Mouse (Mus musculus): Measurements from ENCODE around the gene Slc44a5.
"Not testable (repeated sequence)": the region's sequence is repeated elsewhere in the genome, so short reads cannot be mapped to it uniquely, and the experiment has no call there.

The Slc44a5 gene

DNA sequence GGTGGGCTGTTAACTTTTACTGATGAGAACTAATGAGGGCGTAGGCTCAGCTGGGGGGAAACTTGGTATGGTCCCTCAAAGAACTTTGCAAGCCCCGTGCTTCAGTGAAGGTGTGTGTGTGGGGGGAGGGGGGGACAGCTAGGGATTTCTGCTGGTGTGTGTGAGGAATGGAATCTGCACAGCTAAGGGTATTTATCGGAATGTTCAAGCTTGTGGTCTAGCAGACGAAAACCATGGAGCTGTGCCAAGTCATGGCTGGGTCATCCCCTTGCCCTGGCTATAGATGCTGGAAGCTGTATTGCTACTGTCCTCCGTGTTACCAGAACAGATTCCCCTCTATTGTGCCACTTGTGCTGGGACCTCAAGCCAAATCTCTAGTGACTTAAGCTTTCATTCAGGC, 138.0 kb downstream of the Slc44a5 start:
- no peak for DNase-seq

DNA sequence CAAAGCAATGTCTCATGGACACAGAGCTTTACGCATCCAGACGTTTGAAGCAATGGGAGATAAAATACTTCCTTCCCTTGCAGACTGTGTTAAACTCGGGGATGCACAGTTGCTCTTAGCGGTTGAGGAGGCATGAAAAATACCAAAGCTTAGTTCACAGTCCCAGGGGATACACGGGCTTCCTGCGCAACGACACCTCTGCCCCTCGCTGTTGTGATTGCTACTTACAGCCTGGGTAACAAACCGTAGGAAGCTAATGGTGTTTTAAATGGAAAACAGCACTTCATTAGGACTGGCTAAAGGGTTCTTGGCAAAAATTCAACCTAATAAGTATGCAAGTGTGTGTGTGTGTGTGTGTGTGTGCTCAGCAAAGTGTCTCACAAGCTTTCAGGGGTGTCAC, 141.8 kb downstream of the Slc44a5 start:
- DNase-seq = no peak

DNA sequence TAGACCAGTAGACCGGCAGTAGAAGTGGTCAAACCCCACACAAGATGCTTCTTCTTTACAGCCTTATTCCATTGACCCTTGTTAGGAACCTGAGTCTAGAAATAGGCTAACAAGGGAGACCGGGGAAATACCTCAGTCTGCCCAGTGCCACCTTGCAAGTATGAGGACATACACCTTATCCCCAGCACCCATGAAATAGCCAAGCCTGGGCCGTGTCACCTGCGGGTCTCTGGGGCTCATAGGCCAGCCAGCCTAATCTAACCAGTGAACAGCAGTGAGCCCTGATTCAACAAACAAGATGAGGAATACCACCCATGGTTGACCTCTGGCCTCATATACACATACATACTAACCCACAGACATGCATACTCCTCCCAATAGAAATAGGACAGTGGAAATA, 142.2 kb downstream of the Slc44a5 start:
- DNase-seq = no peak

DNA sequence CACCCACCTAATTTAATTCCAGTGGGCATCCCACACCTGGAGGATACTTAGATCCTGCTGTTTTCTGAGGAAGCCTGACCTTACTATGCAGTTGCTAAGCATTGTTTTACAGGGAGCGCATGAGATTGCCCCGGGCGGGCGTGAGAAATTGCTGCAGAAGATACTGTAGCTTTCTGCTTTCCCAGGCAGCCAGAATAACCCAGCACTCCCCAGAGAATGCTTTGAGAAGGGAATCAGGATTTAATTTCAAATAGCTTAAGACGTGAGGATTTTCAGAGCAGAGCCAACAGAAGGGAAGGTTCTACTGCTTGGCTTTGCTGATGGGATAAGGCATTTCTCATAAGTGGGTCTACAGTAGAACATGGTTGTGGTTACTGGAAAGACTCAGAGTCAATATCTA, 142.8 kb downstream of the Slc44a5 start:
- DNase-seq = no peak

DNA sequence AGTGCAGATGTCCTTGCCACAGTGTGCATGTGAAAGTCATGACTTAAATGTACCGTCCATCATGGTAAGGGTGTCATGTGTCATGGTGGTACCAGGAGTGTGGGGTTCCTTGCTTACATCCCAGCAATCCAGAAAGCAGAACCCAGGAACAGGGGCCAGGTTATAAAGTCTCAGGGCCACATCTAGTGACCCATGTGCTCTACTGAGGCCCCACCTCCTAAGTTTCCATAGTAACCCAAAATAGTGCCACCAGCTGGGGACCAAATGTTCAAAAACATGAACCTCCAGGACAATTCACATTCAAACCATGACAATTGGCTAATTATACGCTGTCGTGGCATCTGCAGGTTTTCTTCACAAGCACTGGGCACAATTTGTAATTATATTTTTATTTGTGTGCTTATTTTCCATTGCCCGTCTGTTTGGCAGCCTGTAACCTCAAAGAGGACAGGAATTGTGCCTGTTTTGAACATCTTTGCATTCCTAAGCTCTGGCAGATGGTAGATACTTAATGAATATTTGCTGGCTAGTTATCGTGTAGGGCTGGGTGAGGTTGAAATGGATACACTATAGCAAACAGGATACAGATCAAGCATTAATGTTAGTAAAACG, 145.9 kb downstream of the Slc44a5 start:
- no peak for DNase-seq

DNA sequence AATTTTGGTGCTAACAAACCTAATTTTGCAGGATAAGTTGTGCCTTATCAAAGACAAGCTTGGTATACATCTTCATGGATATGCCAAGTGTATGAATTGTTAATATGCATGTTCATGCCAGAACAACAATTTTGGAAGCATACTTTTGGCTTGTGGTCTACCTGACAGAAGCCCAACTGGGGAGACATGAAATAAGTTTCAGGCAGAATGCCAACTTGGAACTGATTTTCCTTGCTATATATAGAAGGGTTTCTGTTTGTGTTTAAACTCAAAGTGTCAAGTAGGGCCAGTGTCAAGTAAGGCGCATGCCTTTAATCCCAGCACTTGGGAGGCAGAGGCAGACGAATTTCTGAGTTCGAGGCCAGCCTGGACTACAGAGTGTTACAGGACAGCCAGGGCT, 149.3 kb downstream of the Slc44a5 start:
- DNase-seq = no peak

DNA sequence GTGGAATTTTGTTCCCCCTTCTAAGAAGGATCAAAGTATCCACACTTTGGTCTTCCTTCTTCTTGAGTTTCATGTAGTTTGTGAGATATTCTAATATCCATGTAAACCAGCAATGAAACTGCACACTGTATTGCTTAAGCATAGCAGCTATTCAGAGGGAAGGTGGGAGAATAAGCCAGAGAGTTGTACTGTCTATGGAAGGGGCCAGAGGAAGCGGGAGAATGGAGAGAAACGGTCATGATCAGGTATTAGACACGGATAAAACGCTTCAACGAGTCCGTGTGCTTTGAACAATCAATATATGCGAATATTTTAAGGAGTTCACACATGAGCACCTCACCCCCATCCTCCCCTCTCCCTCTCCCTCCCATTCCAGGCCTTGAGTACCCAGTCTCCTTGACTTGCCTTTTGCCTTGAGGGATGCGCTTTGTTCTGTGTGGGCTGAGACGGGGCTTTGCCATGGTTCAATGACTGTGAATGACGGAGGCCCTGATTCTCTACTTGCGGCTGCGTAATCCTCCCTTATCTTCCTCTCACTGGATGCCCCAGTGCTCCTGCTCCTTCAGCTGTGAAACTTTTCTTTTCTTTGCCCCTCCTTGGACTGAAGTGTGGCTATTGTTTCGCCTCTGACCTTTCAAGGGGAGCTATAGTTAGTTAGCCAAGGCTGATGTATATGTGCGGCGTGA, 151.8 kb downstream of the Slc44a5 start:
- DNase-seq = no peak

DNA sequence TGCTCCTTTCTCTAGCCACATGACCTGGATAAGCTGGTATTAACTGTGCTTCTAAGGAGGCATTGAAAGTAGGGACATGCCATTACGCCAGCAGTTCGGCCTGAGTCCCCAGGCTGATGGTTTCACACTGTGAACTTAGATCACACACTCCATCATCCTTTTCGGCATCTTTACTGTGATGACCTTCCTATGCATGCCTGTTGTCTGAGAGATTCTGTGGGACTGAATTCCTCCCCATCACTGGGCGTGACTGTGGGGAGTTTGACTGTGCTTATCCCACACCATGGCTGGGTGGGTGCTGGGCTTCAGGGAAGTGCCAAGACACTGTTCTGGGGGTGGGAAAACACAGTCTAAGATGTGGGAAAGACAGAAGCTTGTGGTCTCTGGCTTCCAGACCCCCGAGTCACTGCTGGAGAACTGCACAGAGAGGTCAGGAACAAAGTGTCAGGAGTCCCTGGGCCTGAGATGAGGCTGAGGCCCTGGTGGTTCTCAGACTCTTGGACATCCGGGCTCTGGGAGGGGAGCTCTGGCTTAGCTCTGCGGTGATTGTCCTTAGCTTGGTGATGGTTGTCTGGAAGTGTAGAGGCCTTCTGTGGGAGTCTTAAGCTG, 152.6 kb downstream of the Slc44a5 start:
- no peak for DNase-seq

DNA sequence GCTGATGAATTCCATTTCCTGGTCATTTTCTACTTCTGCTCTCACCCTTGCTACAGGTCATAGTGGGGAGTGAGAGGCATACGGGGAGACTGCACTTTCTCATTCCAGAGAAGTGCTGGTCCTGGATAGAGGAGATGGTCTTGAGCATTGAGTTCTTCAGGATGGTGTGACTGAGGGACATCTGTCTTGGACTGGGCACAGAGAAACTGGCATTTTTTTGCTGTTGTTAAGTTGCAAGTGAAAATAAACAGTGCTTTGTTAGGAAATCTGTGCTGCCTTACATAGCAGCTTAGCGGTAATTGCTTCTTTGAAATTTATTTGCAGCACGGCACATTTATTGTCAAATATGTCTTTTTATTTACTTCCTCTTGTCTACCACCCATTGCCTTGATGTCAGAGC, 154.0 kb downstream of the Slc44a5 start:
- no peak for DNase-seq

DNA sequence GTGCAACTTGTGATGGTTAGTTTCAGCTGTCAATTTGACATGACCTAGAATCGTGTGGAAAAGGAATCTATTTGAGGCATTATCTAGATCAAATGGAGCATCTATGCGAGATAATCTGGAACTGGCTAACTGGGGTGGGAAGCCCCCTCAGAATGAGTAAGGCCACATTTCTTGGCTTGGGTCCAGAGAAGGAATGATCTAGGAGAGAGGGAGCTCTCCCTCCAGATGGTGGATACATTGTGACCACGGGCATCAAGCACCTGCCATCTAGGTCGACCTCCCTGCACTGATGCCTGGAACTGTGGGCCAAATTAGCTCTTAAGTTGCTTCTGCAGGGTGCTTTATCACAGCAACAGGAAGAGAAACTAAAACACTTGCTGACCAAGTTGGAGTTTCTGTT, 155.8 kb downstream of the Slc44a5 start:
- DNase-seq = no peak

DNA sequence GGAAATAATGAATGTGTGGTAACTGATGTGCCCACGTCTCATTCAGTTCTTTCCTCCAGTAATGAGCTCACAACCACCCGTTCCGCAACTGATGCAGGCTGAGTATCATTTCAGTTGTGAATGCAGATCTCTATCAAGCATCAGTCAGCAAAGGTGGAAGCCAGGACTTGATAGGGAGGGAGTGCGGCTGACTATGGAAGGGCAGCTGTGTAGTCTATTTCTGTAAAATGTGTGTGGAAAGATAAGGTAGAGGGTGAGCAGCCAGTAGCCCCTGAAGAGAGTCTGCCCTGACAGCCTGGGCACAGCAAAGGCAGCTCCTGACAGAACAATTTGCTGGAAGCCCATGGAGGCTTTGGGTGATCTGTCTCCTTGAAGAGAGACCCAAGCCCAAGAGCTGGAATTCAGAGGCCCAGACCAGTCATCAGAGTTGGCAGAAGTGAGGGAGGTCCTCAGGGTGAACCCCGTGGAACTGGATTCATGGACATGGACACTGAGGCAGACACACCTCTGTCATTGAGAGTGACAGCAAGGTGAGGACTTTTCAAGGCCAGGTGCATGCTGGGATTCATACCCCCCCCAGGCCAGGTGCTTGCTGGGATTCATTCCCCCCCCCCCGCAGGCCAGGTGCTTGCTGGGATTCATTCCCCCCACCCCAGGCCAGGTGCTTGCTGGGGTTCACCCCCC, 157.3 kb downstream of the Slc44a5 start:
- no peak for DNase-seq

DNA sequence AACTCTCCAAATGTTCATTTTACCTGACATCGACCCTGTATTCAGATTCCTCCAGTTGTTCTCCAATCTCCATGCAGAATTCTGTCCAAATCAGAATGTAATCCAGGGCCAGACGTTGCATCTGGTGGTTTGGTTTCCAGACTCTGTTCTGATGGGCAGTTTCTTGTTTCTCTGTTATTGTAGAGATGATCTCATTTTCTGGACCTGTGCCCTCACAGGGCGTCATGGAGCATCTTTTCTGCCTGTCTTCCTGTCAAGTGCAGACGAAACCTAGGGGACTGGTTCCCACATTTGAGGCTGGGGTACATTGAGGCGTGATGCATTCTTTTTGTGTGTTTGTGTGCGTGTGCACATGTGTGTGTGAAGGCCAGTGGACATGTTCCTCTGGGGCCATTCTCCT, 160.8 kb downstream of the Slc44a5 start:
- DNase-seq = peak in 1 of 2 experiments; percentile 23

DNA sequence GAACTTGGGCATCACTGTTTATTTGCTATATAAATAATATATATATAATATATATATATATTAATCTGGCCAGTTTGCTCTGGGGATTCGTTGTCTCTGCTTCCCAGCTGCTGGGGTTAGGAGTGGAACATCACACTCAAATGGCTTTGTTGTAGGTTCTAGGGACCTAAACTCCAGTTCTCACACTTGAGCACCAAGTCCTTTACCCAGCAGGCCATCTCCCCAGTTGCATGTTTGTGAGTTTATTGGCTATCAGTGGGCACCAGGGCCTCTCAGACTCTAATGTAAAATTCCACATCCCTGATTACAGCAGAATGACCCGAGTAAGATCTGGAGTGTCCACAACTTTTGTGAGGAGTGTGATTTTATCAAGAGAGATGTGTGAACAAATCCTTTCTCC, 161.5 kb downstream of the Slc44a5 start:
- DNase-seq = no peak

DNA sequence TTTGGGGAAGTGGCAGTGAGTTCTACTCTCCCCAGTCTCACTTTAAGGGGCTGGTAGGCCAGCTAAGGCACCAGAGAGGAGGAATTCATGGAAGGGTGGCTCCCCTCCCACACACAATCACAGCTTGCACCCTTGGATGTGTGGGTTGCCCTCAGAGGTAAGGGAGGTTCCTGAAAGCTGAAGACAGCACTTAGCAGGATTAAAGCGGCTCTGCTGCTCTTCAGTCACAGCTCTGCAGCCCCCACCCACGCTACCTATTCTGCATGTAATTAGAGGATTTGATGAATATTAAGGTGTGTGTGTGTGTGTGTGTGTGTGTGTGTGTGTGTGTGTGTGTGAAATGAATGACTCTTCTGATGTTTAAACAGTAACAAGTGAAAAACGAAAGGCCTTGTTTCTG, 163.3 kb downstream of the Slc44a5 start:
- DNase-seq = no peak

DNA sequence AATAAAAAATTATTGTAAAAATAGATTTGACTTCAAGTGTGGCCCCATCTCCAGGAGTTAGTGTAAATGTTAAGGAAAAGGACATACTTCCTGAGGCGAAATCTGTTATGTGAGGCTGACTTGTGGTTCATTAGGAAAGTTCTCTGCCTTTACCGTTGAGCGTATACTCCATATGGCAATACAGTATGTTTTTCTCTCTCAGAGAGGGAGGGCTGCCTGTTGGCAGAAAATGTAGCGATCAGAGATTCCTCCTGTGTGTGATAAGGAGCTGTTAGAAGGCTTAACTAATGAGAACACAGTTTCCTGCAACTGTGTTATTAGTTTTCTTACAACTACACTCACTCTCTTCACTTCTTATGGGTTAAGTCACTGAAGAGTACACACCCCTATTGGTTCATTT, 168.1 kb downstream of the Slc44a5 start:
- DNase-seq = no peak

DNA sequence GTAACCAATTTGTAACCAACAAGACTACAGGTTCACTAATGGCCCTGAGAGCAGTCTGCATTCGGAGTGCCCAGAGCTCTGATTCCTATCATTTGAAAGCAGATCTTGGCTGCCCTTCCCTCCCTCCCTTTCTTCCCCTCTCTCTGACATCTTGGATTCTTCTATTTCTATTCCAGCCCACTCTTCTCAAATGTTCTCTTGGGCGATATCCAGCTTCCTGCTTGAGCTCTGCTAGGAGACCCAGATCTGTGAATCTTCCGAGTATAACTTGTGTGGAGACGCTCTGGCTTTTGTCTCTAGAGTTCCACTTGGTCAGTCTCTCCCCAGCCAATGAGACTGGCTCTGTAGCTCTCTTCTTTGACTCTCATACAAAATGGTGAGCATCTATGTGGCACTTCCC, 169.4 kb downstream of the Slc44a5 start:
- no peak for DNase-seq

DNA sequence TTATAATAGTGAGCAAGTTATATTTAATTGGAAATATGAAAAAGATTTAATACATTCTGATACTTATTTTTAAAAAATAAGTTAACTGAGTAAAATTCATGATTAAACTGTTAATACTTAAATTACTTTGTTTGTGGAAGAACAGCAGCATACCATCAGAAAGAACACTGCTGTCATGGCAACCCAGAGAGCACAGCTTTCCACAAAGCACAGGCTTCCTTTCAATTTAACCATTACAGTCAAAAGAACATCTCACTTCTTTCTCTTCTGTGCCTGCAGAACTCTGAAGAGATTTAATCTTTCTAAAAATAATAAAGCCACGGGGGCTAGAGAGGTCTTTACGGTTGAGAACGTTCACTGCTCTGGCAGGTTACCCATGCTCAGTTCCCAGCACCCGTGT, 172.5 kb downstream of the Slc44a5 start:
- DNase-seq = no peak

DNA sequence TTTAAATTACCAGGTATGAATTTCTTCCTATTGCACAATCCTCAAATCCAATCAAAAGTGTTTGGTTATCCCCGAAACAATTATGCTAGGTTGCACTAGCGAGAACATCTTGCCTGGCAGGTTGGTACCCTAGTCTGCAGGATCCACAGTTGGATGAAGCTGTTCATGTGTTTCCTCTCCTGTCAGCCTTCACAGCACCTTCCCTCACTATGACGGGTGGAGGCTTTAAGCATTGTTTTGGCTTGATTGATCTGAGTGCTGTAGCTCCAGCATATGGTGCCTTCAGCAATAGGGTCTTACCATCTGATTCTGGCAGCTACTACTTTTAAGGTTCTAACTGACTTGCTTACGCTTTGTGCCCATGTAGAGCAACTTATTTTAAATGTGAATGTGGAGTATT, 176.5 kb downstream of the Slc44a5 start:
- DNase-seq = no peak

DNA sequence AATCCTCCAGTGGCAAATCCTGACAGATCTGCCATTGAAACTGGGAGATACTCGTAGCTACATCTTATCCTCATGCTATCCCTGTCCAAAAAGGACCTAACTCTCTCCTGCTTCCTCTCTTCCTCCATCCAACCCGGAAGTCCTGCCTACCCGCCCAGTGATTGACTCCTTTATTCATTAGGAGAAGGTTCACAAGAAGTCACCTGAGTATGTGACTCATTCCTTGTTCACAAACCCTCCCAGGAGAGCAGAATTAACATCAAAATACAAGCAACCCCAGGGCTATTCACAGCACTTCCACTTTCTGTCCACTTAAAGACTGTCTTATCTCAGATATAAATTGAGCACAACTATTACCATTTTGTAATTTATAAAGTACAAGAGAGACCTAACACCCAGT, 180.3 kb downstream of the Slc44a5 start:
- not testable (repeated sequence) for DNase-seq

DNA sequence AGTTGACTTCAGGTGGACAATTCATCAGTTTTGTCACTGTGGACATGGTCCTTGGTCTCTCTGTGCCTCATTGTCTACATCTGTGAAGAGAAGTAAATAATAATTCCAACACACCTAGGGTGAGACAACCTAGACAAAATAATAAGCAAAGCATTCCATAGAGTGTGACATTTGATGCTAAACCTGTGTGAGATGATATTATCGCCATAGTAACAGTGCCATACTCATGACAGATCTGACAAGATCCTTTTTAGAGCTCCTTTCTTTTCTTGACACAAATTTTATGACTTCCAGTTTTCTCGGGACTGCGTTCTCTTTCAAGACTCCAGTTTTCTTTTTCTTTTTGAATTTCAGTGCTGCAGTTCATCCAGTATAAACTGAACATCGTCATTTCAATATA, 192.6 kb downstream of the Slc44a5 start:
- DNase-seq = no peak

DNA sequence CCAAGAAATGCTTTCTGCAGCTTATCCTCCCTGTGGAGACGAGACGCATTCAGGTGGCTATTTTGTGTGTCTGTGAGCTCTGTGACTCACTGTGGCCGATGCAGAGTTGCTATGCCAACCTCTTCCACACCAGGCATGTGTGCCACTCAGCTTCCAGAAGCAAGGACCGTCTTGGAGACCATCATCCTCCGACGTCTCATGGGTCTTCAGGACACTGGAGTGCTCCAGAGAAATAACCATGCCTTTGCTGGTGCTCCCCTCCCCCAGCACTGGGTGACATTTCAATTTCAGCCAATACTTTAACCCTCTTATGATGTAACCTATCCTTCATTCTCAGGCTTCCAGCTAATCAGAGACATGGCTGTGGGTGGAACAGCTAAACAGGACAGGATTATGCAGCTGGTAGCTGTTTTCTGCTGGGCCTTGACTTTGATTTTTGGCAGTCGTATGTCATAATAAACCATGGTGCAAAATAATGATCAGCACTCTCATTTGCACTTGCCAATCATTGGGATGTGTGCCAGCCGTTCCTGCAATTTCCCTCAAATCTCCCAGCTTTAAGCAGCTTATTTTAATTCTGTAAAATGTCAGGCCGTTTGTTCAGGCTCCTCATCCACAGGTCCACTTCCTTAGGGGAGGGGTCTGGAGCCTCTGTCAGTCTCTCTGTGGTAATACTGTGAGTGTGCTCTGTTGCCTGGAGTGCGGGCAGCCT, 198.8 kb downstream of the Slc44a5 start:
- DNase-seq = no peak

DNA sequence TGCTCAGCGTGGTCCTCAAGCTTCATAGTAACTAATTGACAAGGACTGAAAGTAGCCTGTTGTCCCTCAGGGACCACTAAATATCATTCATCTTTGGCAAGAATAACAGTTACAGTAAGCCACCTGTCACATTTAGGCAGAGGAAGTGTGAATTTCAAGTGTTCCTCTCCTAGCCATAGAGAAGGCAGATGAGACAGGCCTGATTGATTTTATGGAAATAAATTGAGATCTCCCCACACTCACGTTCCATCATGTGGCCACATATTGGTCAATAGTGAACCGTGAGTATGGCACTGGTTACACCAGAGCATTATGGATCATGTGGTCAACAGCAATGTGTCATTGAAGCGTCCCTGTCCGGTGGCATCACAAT, 199.3 kb downstream of the Slc44a5 start:
- DNase-seq = no peak

DNA sequence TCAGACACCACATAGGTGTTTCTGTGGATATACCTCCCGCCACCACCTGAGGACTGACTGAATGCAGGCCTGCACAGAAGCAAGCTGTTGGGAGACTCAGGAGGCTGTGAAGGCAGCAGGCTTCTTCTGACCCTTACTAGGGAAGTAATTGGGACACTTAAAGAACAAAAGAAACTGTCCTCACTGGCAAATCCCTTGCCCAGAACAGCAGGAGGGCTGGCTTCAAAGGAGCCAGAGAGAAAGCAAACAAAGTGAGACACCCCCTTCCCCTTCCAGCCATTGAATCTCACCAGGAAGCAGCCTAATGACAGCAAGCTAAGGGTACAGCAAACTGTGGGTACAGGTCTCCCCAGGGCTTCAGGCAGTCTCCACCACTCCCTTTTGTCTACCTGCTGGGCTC, 200.3 kb downstream of the Slc44a5 start:
- DNase-seq = no peak

DNA sequence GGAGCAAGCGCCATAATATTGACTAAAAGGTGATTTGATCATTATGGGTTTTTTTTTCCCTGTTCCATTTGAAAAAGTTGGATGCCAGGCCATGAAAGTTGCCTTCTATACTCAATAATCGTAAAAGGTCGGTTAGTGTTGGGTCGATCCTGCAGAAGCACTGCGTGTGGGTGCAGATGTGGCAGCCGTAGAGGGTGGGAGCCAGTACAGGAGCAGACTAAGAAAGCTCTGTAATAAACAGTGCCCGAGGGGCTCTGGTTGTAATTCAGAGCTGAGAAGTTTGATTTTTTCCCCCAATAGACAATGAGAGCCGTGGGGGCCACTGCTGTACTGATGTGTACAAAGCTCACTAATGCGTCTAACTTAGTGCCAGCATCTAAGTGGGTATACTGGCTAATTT, 200.8 kb downstream of the Slc44a5 start:
- no peak for DNase-seq
